Mouse (Mus musculus) limb, embryonic 10.5 days (tissue): Measurements from ENCODE around the gene Atf2. TPM values are rescaled to one million over a fixed set of nuclear protein-coding genes. Genes with fewer than 3 reads are reported as not detected.
A peak's percentile ranks its signal among the peaks of the same experiment; 100 is the strongest.

Experiments
- DNase-seq: peaks from one replicate; pipeline ENCODE4 v3.0.0-alpha.2; 2017; ENCODE audit warnings: low spot score
- H3K27ac ChIP-seq: fragments of 300-500 bp; sonication (generic); 2 replicates; pipeline ENCODE4 v1.5.1; 2016; ENCODE audit warnings: mild to moderate bottlenecking
- H3K27me3 ChIP-seq: fragments of 300-500 bp; sonication (generic); 2 replicates; pipeline ENCODE4 v1.6.1; 2016; ENCODE audit warnings: low read depth, mild to moderate bottlenecking; ENCODE audit not compliant: poor library complexity, severe bottlenecking
- H3K36me3 ChIP-seq: fragments of 300-500 bp; sonication (generic); 2 replicates; pipeline ENCODE4 v1.6.1; 2016; ENCODE audit warnings: mild to moderate bottlenecking, moderate library complexity
- H3K4me1 ChIP-seq: fragments of 300-500 bp; sonication (generic); 2 replicates; pipeline ENCODE4 v1.6.1; 2016
- H3K4me3 ChIP-seq: fragments of 300-500 bp; sonication (generic); 2 replicates; pipeline ENCODE4 v1.5.1; 2016; ENCODE audit warnings: mild to moderate bottlenecking, moderate library complexity
- H3K9me3 ChIP-seq: fragments of 300-500 bp; sonication (generic); replicated peaks from 2 replicates; pipeline ENCODE4 v1.6.1; 2016; ENCODE audit warnings: mild to moderate bottlenecking
- WGBS: fragments of 180-500 bp; shearing (Covaris S2); methylation state at CpG from one replicate; pipeline ENCODE4 v1.1.7; 2016; 5-methylcytosine and 5-hydroxymethylcytosine counted together
- polyA plus RNA-seq: library from polyadenylated mRNA; unstranded; fragments of >200 nt; fragmentation: Nextera tagmentation; extraction: Ambion mirVana; gene quantifications from 2 replicates; pipeline ENCODE4 v1.2.1, GENCODE M21; 2016

The Atf2 gene
- polyA plus RNA-seq, 1 experiment from 2014 or later = 85.3 TPM

GRCm38 (mm10) chr2:73782371-73782905 lies 110.0 kb downstream of the Atf2 start:
- H3K4me3 ChIP-seq = no peak overlapping the region
- H3K9me3 ChIP-seq = no peaks in the 10 kb centered on the region
- H3K27me3 ChIP-seq = no peaks in the 10 kb centered on the region
- H3K27ac ChIP-seq = no peak overlapping the region
- no peaks in the 10 kb centered on the region for H3K36me3 ChIP-seq
- DNase-seq = no peak
- H3K4me1 ChIP-seq = peaks cover 7% of the 10 kb centered on the region
- WGBS = 74% methylated on average over 9 of the region's 9 CpGs

GRCm38 (mm10) chr2:73780321-73781010 lies 112.0 kb downstream of the Atf2 start:
- no peak overlapping the region for H3K4me3 ChIP-seq
- no peaks in the 10 kb centered on the region for H3K27me3 ChIP-seq
- peaks cover 22% of the 10 kb centered on the region for H3K4me1 ChIP-seq
- 90% methylated on average over 14 of the region's 14 CpGs for WGBS
- no peak overlapping the region for H3K27ac ChIP-seq
- no peak for DNase-seq
- no peaks in the 10 kb centered on the region for H3K9me3 ChIP-seq
- no peaks in the 10 kb centered on the region for H3K36me3 ChIP-seq

GRCm38 (mm10) chr2:73779796-73780195 lies 112.6 kb downstream of the Atf2 start:
- H3K36me3 ChIP-seq = no peaks in the 10 kb centered on the region
- no peaks in the 10 kb centered on the region for H3K27me3 ChIP-seq
- peaks cover 22% of the 10 kb centered on the region for H3K4me1 ChIP-seq
- H3K9me3 ChIP-seq = no peaks in the 10 kb centered on the region
- H3K4me3 ChIP-seq = no peak overlapping the region
- H3K27ac ChIP-seq = no peak overlapping the region
- DNase-seq = no peak
- 92% methylated on average over 7 of the region's 7 CpGs for WGBS

GRCm38 (mm10) chr2:73779016-73779595 lies 113.3 kb downstream of the Atf2 start:
- Histone ChIP-seq H3K4me3 (no peak overlapping the region), H3K9me3 (no peaks in the 10 kb centered on the region), H3K36me3 (no peaks in the 10 kb centered on the region), H3K27me3 (no peaks in the 10 kb centered on the region), H3K27ac (no peak overlapping the region), H3K4me1 (peaks cover 25% of the 10 kb centered on the region)
- WGBS = 80% methylated on average over 4 of the region's 4 CpGs
- DNase-seq = no peak

GRCm38 (mm10) chr2:73776936-73777335 lies 115.5 kb downstream of the Atf2 start:
- Histone ChIP-seq H3K36me3 (no peaks in the 10 kb centered on the region), H3K9me3 (no peaks in the 10 kb centered on the region), H3K27ac (peak overlapping the region; percentile 51), H3K4me3 (no peak overlapping the region), H3K4me1 (peaks cover 41% of the 10 kb centered on the region), H3K27me3 (no peaks in the 10 kb centered on the region)
- DNase-seq = no peak
- 19% methylated on average over 4 of the region's 4 CpGs for WGBS

GRCm38 (mm10) chr2:73775683-73776310 lies 116.6 kb downstream of the Atf2 start:
- Histone ChIP-seq H3K4me3 (peak overlapping the region; percentile 90), H3K27ac (peak overlapping the region; percentile 99), H3K9me3 (no peaks in the 10 kb centered on the region), H3K36me3 (no peaks in the 10 kb centered on the region), H3K4me1 (peaks cover 39% of the 10 kb centered on the region), H3K27me3 (no peaks in the 10 kb centered on the region)
- under 1% methylated on average over 22 of the region's 22 CpGs for WGBS
- no peak for DNase-seq

- H3K9me3 ChIP-seq = no peaks in the 10 kb centered on the region
- peak; percentile 88 for DNase-seq
- H3K27ac ChIP-seq = peak within 1 kb of the TSS; percentile 99
- no peaks in the 10 kb centered on the region for H3K36me3 ChIP-seq
- peak within 1 kb of the TSS; percentile 90 for H3K4me3 ChIP-seq
- WGBS = 4% methylated on average over 128 of the region's 131 CpGs
- no peaks in the 10 kb centered on the region for H3K27me3 ChIP-seq
- peaks cover 39% of the 10 kb centered on the region for H3K4me1 ChIP-seq
Observed at GRCm38 (mm10) chr2:73774786-73775682, 117.4 kb downstream of the Atf2 start, which contains the start of gene Chn1. Chn1 (minus strand) TSS chr2:73775346.

- Histone ChIP-seq H3K4me1 (peaks cover 49% of the 10 kb centered on the region), H3K9me3 (no peaks in the 10 kb centered on the region), H3K36me3 (no peaks in the 10 kb centered on the region), H3K4me3 (no peak overlapping the region), H3K27me3 (no peaks in the 10 kb centered on the region), H3K27ac (no peak overlapping the region)
- 43% methylated on average over 1 of the region's 1 CpGs for WGBS
- DNase-seq = no peak
Observed at GRCm38 (mm10) chr2:73772945-73773344, 119.5 kb downstream of the Atf2 start.

GRCm38 (mm10) chr2:73768669-73769068 lies 123.8 kb downstream of the Atf2 start:
- Histone ChIP-seq H3K27ac (no peak overlapping the region), H3K4me1 (peaks cover 39% of the 10 kb centered on the region), H3K9me3 (no peaks in the 10 kb centered on the region), H3K27me3 (no peaks in the 10 kb centered on the region), H3K36me3 (no peaks in the 10 kb centered on the region), H3K4me3 (no peak overlapping the region)
- 62% methylated on average over 4 of the region's 4 CpGs for WGBS
- DNase-seq = no peak

Other genes starting within 250 kb of the Atf2 start
- 32.7 and 38.7 TPM in 2 replicates for gene Chn1, start 117.3 kb downstream of the Atf2 start, polyA plus RNA-seq
- gene Atp5g3, start 18.7 kb upstream of the Atf2 start, polyA plus RNA-seq = 886 and 910 TPM in 2 replicates